Comparison of ENCODE assay signal across 24 mouse cellular contexts in genomic region chr3:154424589-154424988, GRCm38 (mm10).
DNase-seq lines count a peak whose midpoint lies in the region; ATAC-seq and TF ChIP-seq lines count a peak whose summit lies in the region.
"Had no signal": no experiment of that assay in that cellular context is flagged by ENCODE, and none has a peak within 500 bp of the region (broad histone marks: within the 10 kb centered on the region; RNA-seq: fewer than 3 reads in every experiment).

No protein-coding gene starts in this region.

- DNase-seq in heart, adult 11 months, result peak; percentile 76
- DNase-seq in midbrain, embryonic 11.5 days (ENCODE audit: low spot score, missing footprints), result peak; percentile 65
- DNase-seq in midbrain, embryonic 14.5 days, result no peak
- DNase-seq in thymus, postnatal 14 days, result peak; percentile 9
- DNase-seq in thymus, adult 2 months, result no peak
- DNase-seq: adrenal gland, adult 8-10 months; adrenal gland, postnatal 14 days; adrenal gland, postnatal 36 days; B cell, adult 2 months; cerebellum, adult 11-12 months; cerebellum, adult 2 months; cerebellum, adult 9-10 months; cerebellum, postnatal 10 days; cerebellum, postnatal 25 days had no signal

- H3K9me3 ChIP-seq in heart, embryonic 11.5 days (replicated peaks; ENCODE audit: control insufficient read depth, low read length), result no peaks in the 10 kb centered on the region
- H3K9me3 ChIP-seq in midbrain, embryonic 11.5 days (ENCODE audit: control insufficient read depth, low read length), result no peaks in the 10 kb centered on the region
- H3K9me3 ChIP-seq in midbrain, embryonic 14.5 days (ENCODE audit: control insufficient read depth, low read length), result no peaks in the 10 kb centered on the region
- H3K9me3 ChIP-seq: embryonic facial prominence, embryonic 10.5 days; embryonic facial prominence, embryonic 12.5 days; forebrain, embryonic 13.5 days; forebrain, embryonic 15.5 days had no signal

- H3K4me3 ChIP-seq in heart, embryonic 11.5 days (ENCODE audit: low read depth, low read length), result no peak overlapping the region
- H3K4me3 ChIP-seq in midbrain, embryonic 11.5 days (ENCODE audit: low read depth, low read length), result no peak overlapping the region
- no peak overlapping the region for H3K4me3 ChIP-seq in midbrain, embryonic 14.5 days (replicated peaks; ENCODE audit: low read depth, low read length)
- no peak overlapping the region for H3K4me3 ChIP-seq in thymus, adult 2 months (ENCODE audit: control insufficient read depth, insufficient read depth, low read length)
- H3K4me3 ChIP-seq: embryonic facial prominence, embryonic 10.5 days; embryonic facial prominence, embryonic 12.5 days; forebrain, embryonic 13.5 days; forebrain, embryonic 15.5 days had no signal

- no peaks in the 10 kb centered on the region for H3K4me1 ChIP-seq in heart, embryonic 11.5 days (ENCODE audit: control insufficient read depth, insufficient read depth, low read length)
- no peaks in the 10 kb centered on the region for H3K4me1 ChIP-seq in midbrain, embryonic 11.5 days (ENCODE audit: control insufficient read depth, insufficient read depth, low read length)
- no peaks in the 10 kb centered on the region for H3K4me1 ChIP-seq in midbrain, embryonic 14.5 days (ENCODE audit: control insufficient read depth, insufficient read depth, low read length)
- H3K4me1 ChIP-seq in thymus, adult 2 months (replicated peaks; ENCODE audit: control insufficient read depth, insufficient read depth, low read length), result no peaks in the 10 kb centered on the region
- H3K4me1 ChIP-seq: embryonic facial prominence, embryonic 10.5 days; embryonic facial prominence, embryonic 12.5 days; forebrain, embryonic 13.5 days; forebrain, embryonic 15.5 days had no signal

- WGBS in heart, embryonic 11.5 days (ENCODE audit: insufficient replicate concordance), result 74% methylated on average over 5 of the region's 5 CpGs
- 77% methylated on average over 5 of the region's 5 CpGs for WGBS in midbrain, embryonic 11.5 days
- WGBS in midbrain, embryonic 14.5 days, result 81% methylated on average over 5 of the region's 5 CpGs
- 63% methylated on average over 5 of the region's 5 CpGs for WGBS in thymus, adult 2 months

- H3K9ac ChIP-seq in heart, embryonic 11.5 days (ENCODE audit: low read depth, low read length), result no peak overlapping the region
- H3K9ac ChIP-seq in midbrain, embryonic 11.5 days (ENCODE audit: low read length), result no peak overlapping the region
- no peak overlapping the region for H3K9ac ChIP-seq in midbrain, embryonic 14.5 days (replicated peaks; ENCODE audit: low read length)
- H3K9ac ChIP-seq: embryonic facial prominence, embryonic 12.5 days; forebrain, embryonic 13.5 days; forebrain, embryonic 15.5 days had no signal

- no peaks in the 10 kb centered on the region for H3K36me3 ChIP-seq in heart, embryonic 11.5 days (ENCODE audit: control insufficient read depth, insufficient read depth, low read length)
- no peaks in the 10 kb centered on the region for H3K36me3 ChIP-seq in midbrain, embryonic 11.5 days (ENCODE audit: control insufficient read depth, insufficient read depth, low read length)
- no peaks in the 10 kb centered on the region for H3K36me3 ChIP-seq in midbrain, embryonic 14.5 days (ENCODE audit: control insufficient read depth, insufficient read depth, low read length)
- no peaks in the 10 kb centered on the region for H3K36me3 ChIP-seq in thymus, adult 2 months (ENCODE audit: control insufficient read depth, insufficient read depth, low read length)
- H3K36me3 ChIP-seq: embryonic facial prominence, embryonic 10.5 days; embryonic facial prominence, embryonic 12.5 days; forebrain, embryonic 15.5 days; G1E had no signal

- no peak for ATAC-seq in heart, embryonic 11.5 days (replicated peaks; ENCODE audit: insufficient number of reproducible peaks, low FRiP score, low TSS enrichment)
- ATAC-seq in midbrain, embryonic 11.5 days (ENCODE audit: low FRiP score), result no peak
- no peak for ATAC-seq in midbrain, embryonic 14.5 days (ENCODE audit: low FRiP score, low TSS enrichment)
- ATAC-seq: activated CD4-positive, CD25-positive, alpha-beta regulatory T cell, adult 4 months; CD4-positive, CD25-positive, alpha-beta regulatory T cell, adult 4 months; forebrain, embryonic 13.5 days; forebrain, embryonic 15.5 days; Patski had no signal

- H3K4me2 ChIP-seq in heart, embryonic 11.5 days, result no peak overlapping the region
- no peak overlapping the region for H3K4me2 ChIP-seq in midbrain, embryonic 11.5 days
- no peak overlapping the region for H3K4me2 ChIP-seq in midbrain, embryonic 14.5 days (ENCODE audit: low read length)
- H3K4me2 ChIP-seq: embryonic facial prominence, embryonic 12.5 days; forebrain, embryonic 13.5 days; forebrain, embryonic 15.5 days had no signal

- TF ChIP-seq POLR2A in thymus, adult 2 months (IDR thresholded peaks at IDR 0.05; ENCODE audit: control insufficient read depth, extremely low read depth, insufficient read depth, low read length, poor library complexity), result no peak

- no peaks in the 10 kb centered on the region for H3K27me3 ChIP-seq in heart, embryonic 11.5 days (ENCODE audit: control insufficient read depth, insufficient read depth, low read length)
- H3K27me3 ChIP-seq in midbrain, embryonic 11.5 days (ENCODE audit: control insufficient read depth, insufficient read depth, low read length), result no peaks in the 10 kb centered on the region
- no peaks in the 10 kb centered on the region for H3K27me3 ChIP-seq in midbrain, embryonic 14.5 days (ENCODE audit: control insufficient read depth, insufficient read depth, low read length)
- H3K27me3 ChIP-seq in thymus, adult 2 months (ENCODE audit: control insufficient read depth, insufficient read depth, low read length), result no peaks in the 10 kb centered on the region
- H3K27me3 ChIP-seq: CH12.LX; embryonic facial prominence, embryonic 12.5 days; forebrain, embryonic 13.5 days; forebrain, embryonic 15.5 days; Patski had no signal

- TF ChIP-seq CTCF in thymus, adult 2 months (IDR thresholded peaks at IDR 0.05; ENCODE audit: borderline replicate concordance, control insufficient read depth, extremely low read depth, insufficient read depth, low read length, poor library complexity), result no peak

- H3K27ac ChIP-seq in heart, embryonic 11.5 days (ENCODE audit: low read depth, low read length), result no peak overlapping the region
- H3K27ac ChIP-seq in midbrain, embryonic 11.5 days (ENCODE audit: low read depth, low read length), result no peak overlapping the region
- H3K27ac ChIP-seq in midbrain, embryonic 14.5 days (replicated peaks; ENCODE audit: low read depth, low read length), result no peak overlapping the region
- H3K27ac ChIP-seq in thymus, adult 2 months (ENCODE audit: control insufficient read depth, insufficient read depth, low read length), result no peak overlapping the region
- H3K27ac ChIP-seq: embryonic facial prominence, embryonic 10.5 days; embryonic facial prominence, embryonic 12.5 days; forebrain, embryonic 13.5 days; forebrain, embryonic 15.5 days had no signal

Comparison
In these comparisons a context has a peak if more than half of its experiments do, and no peak if none do; other contexts are left out.
1. DNase-seq: peak in heart, adult 11 months (single experiment), midbrain, embryonic 11.5 days (single experiment) and thymus, postnatal 14 days (single experiment); none in midbrain, embryonic 14.5 days (single experiment) and thymus, adult 2 months (single experiment).